8 mouse cellular contexts compared by ENCODE assay signal in the genomic region with DNA sequence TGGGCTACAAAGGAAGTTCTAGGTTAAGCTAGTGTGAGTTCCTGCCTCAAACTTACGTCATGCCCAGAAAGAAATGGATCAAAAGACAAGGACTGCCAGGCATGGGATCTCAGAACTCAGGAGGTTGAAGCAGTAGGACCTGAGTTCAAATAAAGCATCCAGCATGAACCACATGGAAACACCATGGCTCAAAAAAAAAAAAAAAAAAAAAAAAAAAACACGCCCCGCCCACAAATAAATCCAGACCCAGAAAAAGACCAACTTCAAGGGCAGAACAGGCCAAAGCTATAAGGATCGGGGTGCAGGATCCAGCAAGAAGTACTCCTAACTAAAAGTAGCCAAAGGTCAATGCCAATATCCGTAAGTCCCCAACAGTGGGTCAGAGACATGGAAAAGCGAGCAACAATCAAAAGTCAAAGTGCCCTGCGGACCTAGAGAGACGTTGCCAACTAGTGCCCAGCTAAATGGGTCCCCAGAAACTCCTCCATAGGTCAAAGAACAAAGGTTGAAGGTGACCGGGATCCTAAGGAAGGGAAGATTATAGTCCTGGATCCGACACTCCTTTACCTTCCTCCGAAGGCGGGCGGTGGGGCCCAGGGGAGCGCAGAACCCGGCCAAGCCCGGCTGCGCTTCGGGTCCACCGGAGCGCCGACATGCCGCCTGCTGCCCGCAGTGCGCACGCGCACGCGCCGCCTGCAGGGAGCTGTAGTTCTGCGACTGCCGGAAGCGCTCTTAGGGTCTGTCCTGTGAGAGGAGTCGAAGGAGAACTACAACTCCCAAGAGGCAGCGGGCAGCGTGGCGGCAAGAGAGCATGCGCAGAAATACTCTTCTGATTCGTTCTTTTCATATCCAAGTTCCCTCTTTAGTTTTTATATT. TPM values are rescaled to one million over a fixed set of nuclear protein-coding genes. Genes with fewer than 3 reads are reported as not detected.
A peak's percentile ranks its signal among the peaks of the same experiment; 100 is the strongest.
DNase-seq lines count a peak whose midpoint lies in the region; ATAC-seq and TF ChIP-seq lines count a peak whose summit lies in the region.

A gene (minus strand): TSS at position 684 of the 876 bp plus-strand sequence.

- peaks cover 34% of the 10 kb centered on the region for H3K36me3 ChIP-seq in hindbrain, embryonic 13.5 days

- H3K27me3 ChIP-seq in Patski: no peaks in the 10 kb centered on the region
- no peaks in the 10 kb centered on the region for H3K27me3 ChIP-seq in hindbrain, embryonic 13.5 days

- peaks cover 13% of the 10 kb centered on the region for H3K4me1 ChIP-seq in hindbrain, embryonic 13.5 days (replicated peaks)

- peak; percentile 93 for ATAC-seq in Patski
- ATAC-seq in hindbrain, embryonic 13.5 days (ENCODE audit: low FRiP score): peak; percentile 95

- H3K4me2 ChIP-seq in hindbrain, embryonic 13.5 days: peak within 1 kb of the TSS; percentile 64

- TF ChIP-seq CTCF in Patski (IDR thresholded peaks at IDR 0.05): no peak

- peak within 1 kb of the TSS; percentile 58 for H3K4me3 ChIP-seq in hindbrain, embryonic 13.5 days

- 3% methylated on average over 38 of the region's 38 CpGs for WGBS in hindbrain, embryonic 13.5 days

- POLR2A ChIA-PET in Patski (lab: Charles Lee): interaction anchor here (0.9 to 3.6 kb wide), 2 partner anchors 13 to 21 kb away, joined by 3 to 10 read pairs; no protein-coding TSS in a partner anchor

- in situ Hi-C loops in Patski (cut with MboI; ENCODE audit: low pct_unique_long_range_greater_than_20kb): no loop called here

- H3K9me3 ChIP-seq in hindbrain, embryonic 13.5 days: no peaks in the 10 kb centered on the region

- H3K27ac ChIP-seq in hindbrain, embryonic 13.5 days: 0 out of 2 replicates have a peak within 1 kb of the TSS, but pooled peaks have one; percentile 35

- H3K9ac ChIP-seq in hindbrain, embryonic 13.5 days: peak within 1 kb of the TSS; percentile 72

- CTCF ChIA-PET in Patski (lab: Charles Lee): no interaction called here

- DNase-seq in Patski (ENCODE audit: low read depth, low spot score): peak; percentile 77
- DNase-seq in cerebellum, postnatal 14 days: peak; percentile 97
- DNase-seq in frontal cortex, postnatal 14 days (ENCODE audit: low spot score in 2 of 2): peak; percentile 92 to 95
- DNase-seq in layer of hippocampus, postnatal 25 days (ENCODE audit: extremely low spot score in 1 of 2, low spot score in 1 of 2): peak; percentile 84 to 87
- DNase-seq in lung, postnatal 25 days (ENCODE audit: low spot score): peak; percentile 98
- peak; percentile 99 for DNase-seq in retina, embryonic 14.5 days (ENCODE audit: low spot score)
- DNase-seq in thymus, postnatal 4 days: peak; percentile 95

RNA-seq across cellular contexts. Expression of the gene that starts here (rescaled TPM):
- polyA plus RNA-seq in Patski (2021): 44.6 TPM
- polyA plus RNA-seq in hindbrain, embryonic 13.5 days (2015; fragmentation: Nextera tagmentation; extraction: Ambion mirVana): 37.1 and 42.4 TPM in 2 replicates
- 10 to 100 TPM; 39.2 to 44.6 TPM for total RNA-seq in layer of hippocampus, postnatal 25 days (2021)

Comparison
In these comparisons a context has a peak if more than half of its experiments do, and no peak if none do; other contexts are left out.
1. Peak in every context shown above with its lines: DNase-seq, ATAC-seq, H3K4me3 ChIP-seq and H3K27ac ChIP-seq.